Mouse (Mus musculus): ENCODE data around the gene P2ry14. TPM values are rescaled to one million over a fixed set of nuclear protein-coding genes. Genes with fewer than 3 reads are reported as not detected.
"Not testable (repeated sequence)": the region's sequence is repeated elsewhere in the genome, so short reads cannot be mapped to it uniquely, and the experiment has no call there.

Gene P2ry14
- polyA plus RNA-seq, 1 experiment from 2014 or later, result 5.0 TPM

DNA sequence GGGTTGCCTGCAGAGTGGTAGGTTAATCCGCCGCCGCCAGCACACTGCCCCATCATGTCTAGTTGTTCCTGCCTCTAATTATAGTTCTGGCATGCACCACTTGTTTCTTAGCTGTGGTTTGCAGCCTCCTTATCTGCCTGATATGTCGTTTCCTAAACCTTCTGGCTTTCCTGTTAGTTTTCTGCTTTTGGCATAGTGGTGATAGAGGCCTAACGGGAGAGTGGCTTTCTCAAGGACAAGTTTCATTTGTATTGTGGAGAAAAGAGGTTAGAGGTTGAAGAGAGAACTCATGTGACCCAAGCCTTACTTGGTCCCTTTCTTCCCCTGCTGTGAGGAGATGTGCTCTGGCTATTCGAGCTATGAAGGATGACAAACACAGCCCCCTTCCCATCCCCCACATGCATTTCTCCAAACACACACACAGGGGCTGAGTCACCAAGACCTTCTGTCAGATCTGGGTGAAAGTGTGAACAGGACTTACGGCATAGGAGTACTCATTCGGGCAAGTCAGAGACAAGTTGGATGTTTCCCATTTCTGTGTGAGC is 39.4 kb downstream of the P2ry14 start:
- Histone ChIP-seq H3K4me2 (replicated peaks; ENCODE audit: low read depth, low read length) (no peak overlapping the region), H3K27ac (ENCODE audit: low read length) (no peak overlapping the region), H3K4me3 (ENCODE audit: low read length) (no peak overlapping the region), H3K27me3 (ENCODE audit: insufficient read depth, low read length) (no peaks in the 10 kb centered on the region), H3K4me1 (ENCODE audit: insufficient read depth, low read length) (no peaks in the 10 kb centered on the region), H3K9ac (replicated peaks; ENCODE audit: low read length) (no peak overlapping the region), H3K9me3 (ENCODE audit: low read length) (no peaks in the 10 kb centered on the region), H3K36me3 (ENCODE audit: insufficient read depth, low read length) (no peaks in the 10 kb centered on the region)
- 76% methylated on average over 8 of the region's 8 CpGs for WGBS
- ATAC-seq (ENCODE audit: low FRiP score, low TSS enrichment), result no peak

DNA sequence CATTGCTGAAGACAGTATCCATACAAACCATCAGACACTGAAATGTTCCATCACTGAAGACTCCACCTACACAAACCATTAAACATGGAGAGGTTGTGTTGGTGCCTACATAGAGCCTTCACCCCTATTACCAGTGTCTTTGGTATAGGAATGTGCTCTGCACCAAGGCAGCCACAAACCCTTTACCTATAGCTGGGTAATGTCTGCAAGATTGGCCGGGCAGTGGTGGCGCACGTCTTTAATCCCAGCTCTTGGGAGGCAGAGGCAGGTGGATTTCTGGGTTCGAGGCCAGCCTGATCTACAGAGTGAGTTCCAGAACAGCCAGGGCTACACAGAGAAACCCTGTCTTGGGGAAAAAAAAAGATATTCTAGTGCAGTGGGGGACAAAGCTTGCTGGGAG is 40.1 kb downstream of the P2ry14 start:
- not testable (repeated sequence) for H3K27ac ChIP-seq (ENCODE audit: low read length)

DNA sequence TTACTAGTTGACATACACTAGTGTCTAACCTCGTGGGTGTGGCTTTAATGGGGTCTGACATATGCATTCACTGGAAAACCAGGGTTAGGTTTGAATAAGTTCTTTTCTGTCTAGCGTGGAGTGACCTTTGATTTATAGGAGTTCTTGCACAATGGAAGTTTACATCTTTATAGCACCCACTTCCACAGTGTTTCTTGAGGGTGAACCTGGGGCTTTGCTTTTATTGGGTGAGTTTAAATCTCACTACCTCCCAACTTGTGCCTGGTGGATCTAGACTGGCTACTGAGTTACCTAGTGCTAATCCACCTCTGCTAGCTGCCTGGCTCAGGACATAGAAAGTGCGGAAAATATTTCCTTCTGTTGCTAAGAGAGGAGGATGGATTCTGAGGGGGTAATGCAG is 41.5 kb downstream of the P2ry14 start:
- H3K36me3 ChIP-seq (ENCODE audit: insufficient read depth, low read length), result no peaks in the 10 kb centered on the region
- no peak overlapping the region for H3K27ac ChIP-seq (ENCODE audit: low read length)
- H3K4me1 ChIP-seq (ENCODE audit: insufficient read depth, low read length), result no peaks in the 10 kb centered on the region
- H3K4me2 ChIP-seq (replicated peaks; ENCODE audit: low read depth, low read length), result no peak overlapping the region
- WGBS, result 72% methylated on average over 3 of the region's 3 CpGs
- no peak overlapping the region for H3K9ac ChIP-seq (replicated peaks; ENCODE audit: low read length)
- H3K9me3 ChIP-seq (ENCODE audit: low read length), result no peaks in the 10 kb centered on the region
- no peaks in the 10 kb centered on the region for H3K27me3 ChIP-seq (ENCODE audit: insufficient read depth, low read length)
- no peak overlapping the region for H3K4me3 ChIP-seq (ENCODE audit: low read length)
- no peak for ATAC-seq (ENCODE audit: low FRiP score, low TSS enrichment)

More for the DNA sequence above, 40.1 kb downstream of the P2ry14 start:
- H3K4me3 ChIP-seq (ENCODE audit: low read length); H3K4me1 ChIP-seq (ENCODE audit: insufficient read depth, low read length); H3K27me3 ChIP-seq (ENCODE audit: insufficient read depth, low read length); H3K4me2 ChIP-seq (replicated peaks; ENCODE audit: low read depth, low read length); H3K9ac ChIP-seq (replicated peaks; ENCODE audit: low read length); ATAC-seq (ENCODE audit: low FRiP score, low TSS enrichment); H3K36me3 ChIP-seq (ENCODE audit: insufficient read depth, low read length); H3K9me3 ChIP-seq (ENCODE audit: low read length): not testable (repeated sequence)
- 91% methylated on average over 4 of the region's 4 CpGs for WGBS

DNA sequence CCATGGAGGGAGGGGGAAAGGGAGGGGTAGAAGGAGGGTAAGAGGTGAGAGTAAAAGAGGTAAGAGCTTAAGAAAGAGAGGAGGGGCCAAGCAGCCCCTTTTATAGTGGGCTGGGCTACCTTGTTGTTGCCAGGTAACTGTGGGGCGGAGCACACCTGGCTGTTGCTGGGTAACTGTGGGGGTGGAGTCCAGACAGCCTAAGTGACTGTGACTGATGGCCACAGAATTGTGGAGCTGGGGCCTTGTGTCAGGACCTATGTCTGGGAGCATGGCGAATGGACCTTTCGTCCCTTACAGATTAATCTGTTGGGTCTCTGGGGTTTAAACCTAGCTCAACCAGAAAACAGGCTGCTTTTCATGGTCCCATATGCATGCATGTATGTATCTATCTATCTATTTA is 43.6 kb downstream of the P2ry14 start:
- 90% methylated on average over 3 of the region's 3 CpGs for WGBS
- not testable (repeated sequence) for H3K9me3 ChIP-seq (ENCODE audit: low read length); ATAC-seq (ENCODE audit: low FRiP score, low TSS enrichment); H3K27ac ChIP-seq (ENCODE audit: low read length); H3K27me3 ChIP-seq (ENCODE audit: insufficient read depth, low read length); H3K36me3 ChIP-seq (ENCODE audit: insufficient read depth, low read length); H3K4me2 ChIP-seq (replicated peaks; ENCODE audit: low read depth, low read length); H3K4me3 ChIP-seq (ENCODE audit: low read length); H3K4me1 ChIP-seq (ENCODE audit: insufficient read depth, low read length); H3K9ac ChIP-seq (replicated peaks; ENCODE audit: low read length)

GRCm38 (mm10) chr3:59107439-59107838 is 46.0 kb downstream of the P2ry14 start:
- no peak for ATAC-seq (ENCODE audit: low FRiP score, low TSS enrichment)
- Histone ChIP-seq H3K9ac (replicated peaks; ENCODE audit: low read length) (no peak overlapping the region), H3K4me2 (replicated peaks; ENCODE audit: low read depth, low read length) (no peak overlapping the region), H3K27me3 (ENCODE audit: insufficient read depth, low read length) (no peaks in the 10 kb centered on the region), H3K36me3 (ENCODE audit: insufficient read depth, low read length) (no peaks in the 10 kb centered on the region), H3K4me1 (ENCODE audit: insufficient read depth, low read length) (no peaks in the 10 kb centered on the region), H3K27ac (ENCODE audit: low read length) (no peak overlapping the region), H3K4me3 (ENCODE audit: low read length) (no peak overlapping the region), H3K9me3 (ENCODE audit: low read length) (no peaks in the 10 kb centered on the region)
- 93% methylated on average over 4 of the region's 4 CpGs for WGBS

DNA sequence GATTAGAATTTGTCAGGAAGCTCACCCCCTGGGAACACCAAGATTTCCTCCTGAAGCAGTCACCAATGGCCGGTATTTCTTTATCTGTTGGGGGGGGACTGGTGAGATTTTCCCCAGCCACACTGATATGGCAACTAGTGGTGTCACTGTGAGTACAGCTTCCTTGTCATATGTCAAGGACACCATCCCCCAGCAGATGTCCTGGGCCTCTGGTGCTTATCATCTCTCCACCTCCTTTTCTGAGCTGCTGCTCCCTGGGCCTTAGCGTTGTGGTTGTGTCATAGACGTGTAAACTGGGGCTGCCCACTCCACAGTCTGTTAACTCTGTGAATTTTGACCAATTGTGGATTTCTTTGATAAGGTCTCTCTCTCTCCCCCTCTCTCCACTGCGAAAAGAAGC is 49.0 kb downstream of the P2ry14 start:
- H3K4me2 ChIP-seq (replicated peaks; ENCODE audit: low read depth, low read length), result no peak overlapping the region
- H3K9me3 ChIP-seq (ENCODE audit: low read length), result no peaks in the 10 kb centered on the region
- no peaks in the 10 kb centered on the region for H3K27me3 ChIP-seq (ENCODE audit: insufficient read depth, low read length)
- no peak for ATAC-seq (ENCODE audit: low FRiP score, low TSS enrichment)
- 77% methylated on average over 4 of the region's 4 CpGs for WGBS
- H3K36me3 ChIP-seq (ENCODE audit: insufficient read depth, low read length), result no peaks in the 10 kb centered on the region
- no peaks in the 10 kb centered on the region for H3K4me1 ChIP-seq (ENCODE audit: insufficient read depth, low read length)
- H3K4me3 ChIP-seq (ENCODE audit: low read length), result no peak overlapping the region
- H3K9ac ChIP-seq (replicated peaks; ENCODE audit: low read length), result no peak overlapping the region
- H3K27ac ChIP-seq (ENCODE audit: low read length), result no peak overlapping the region

DNA sequence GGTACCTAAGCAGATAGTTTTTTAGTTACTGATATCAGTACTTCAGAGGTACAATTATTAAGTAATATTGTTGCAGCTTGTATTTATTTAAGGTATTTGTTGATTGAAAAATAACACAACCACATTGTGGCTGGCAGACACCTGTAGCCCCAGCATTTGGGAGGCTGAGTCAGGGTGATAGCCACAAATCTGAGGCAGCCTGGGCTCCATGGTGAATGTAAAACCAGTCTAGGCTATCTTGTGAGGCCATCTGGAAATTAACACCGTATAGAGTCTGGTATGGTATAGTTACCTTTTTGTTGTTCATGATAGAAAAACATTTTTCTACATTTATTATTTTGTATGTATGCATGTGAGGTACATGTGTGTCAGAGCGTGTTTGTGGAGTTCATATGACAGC is 51.3 kb downstream of the P2ry14 start:
- H3K9ac ChIP-seq (replicated peaks; ENCODE audit: low read length), result no peak overlapping the region

GRCm38 (mm10) chr3:59101218-59101986 is 52.0 kb downstream of the P2ry14 start, which contains the start of gene Gpr171:
Gene Gpr171, minus strand, starts transcription at chr3:59101821.
- no peak within 1 kb of the TSS for H3K4me2 ChIP-seq (replicated peaks; ENCODE audit: low read depth, low read length)
- no peaks in the 10 kb centered on the region for H3K36me3 ChIP-seq (ENCODE audit: insufficient read depth, low read length)
- no peak for ATAC-seq (ENCODE audit: low FRiP score, low TSS enrichment)
- H3K4me1 ChIP-seq (ENCODE audit: insufficient read depth, low read length), result no peaks in the 10 kb centered on the region
- H3K4me3 ChIP-seq (ENCODE audit: low read length), result no peak within 1 kb of the TSS
- 62% methylated on average over 6 of the region's 6 CpGs for WGBS
- no peak within 1 kb of the TSS for H3K9ac ChIP-seq (replicated peaks; ENCODE audit: low read length)
- H3K27ac ChIP-seq (ENCODE audit: low read length), result no peak within 1 kb of the TSS
- no peaks in the 10 kb centered on the region for H3K27me3 ChIP-seq (ENCODE audit: insufficient read depth, low read length)
- no peaks in the 10 kb centered on the region for H3K9me3 ChIP-seq (ENCODE audit: low read length)

More for the DNA sequence above, 51.3 kb downstream of the P2ry14 start:
- Histone ChIP-seq H3K4me3 (ENCODE audit: low read length) (no peak overlapping the region), H3K27ac (ENCODE audit: low read length) (no peak overlapping the region), H3K4me2 (replicated peaks; ENCODE audit: low read depth, low read length) (no peak overlapping the region), H3K36me3 (ENCODE audit: insufficient read depth, low read length) (no peaks in the 10 kb centered on the region), H3K9me3 (ENCODE audit: low read length) (no peaks in the 10 kb centered on the region), H3K27me3 (ENCODE audit: insufficient read depth, low read length) (no peaks in the 10 kb centered on the region), H3K4me1 (ENCODE audit: insufficient read depth, low read length) (no peaks in the 10 kb centered on the region)
- no peak for ATAC-seq (ENCODE audit: low FRiP score, low TSS enrichment)
- WGBS, result 86% methylated on average over 2 of the region's 2 CpGs

DNA sequence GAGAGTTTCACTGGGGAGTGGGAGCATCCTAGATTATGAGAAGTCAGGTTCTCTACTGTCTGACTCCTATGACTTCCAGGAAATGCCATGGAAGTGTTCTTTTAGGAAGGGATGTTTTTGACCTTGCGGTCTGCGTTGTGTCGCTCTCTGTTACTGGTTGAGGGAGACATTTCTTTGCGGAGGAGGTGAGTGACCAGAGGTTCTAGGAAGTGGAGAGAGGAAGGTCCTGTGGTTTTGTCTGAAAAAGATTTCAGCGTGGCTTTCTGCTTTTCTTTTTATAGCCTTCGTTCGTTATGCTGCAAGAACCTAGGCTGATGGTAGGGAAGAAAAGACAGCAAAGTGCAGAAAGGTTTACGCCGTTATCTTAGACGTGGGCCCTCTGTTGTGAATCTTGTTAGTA is 54.9 kb downstream of the P2ry14 start:
- H3K9ac ChIP-seq (replicated peaks; ENCODE audit: low read length), result no peak overlapping the region
- no peak for ATAC-seq (ENCODE audit: low FRiP score, low TSS enrichment)
- no peak overlapping the region for H3K4me2 ChIP-seq (replicated peaks; ENCODE audit: low read depth, low read length)
- H3K4me3 ChIP-seq (ENCODE audit: low read length), result no peak overlapping the region
- no peaks in the 10 kb centered on the region for H3K4me1 ChIP-seq (ENCODE audit: insufficient read depth, low read length)
- H3K27ac ChIP-seq (ENCODE audit: low read length), result no peak overlapping the region
- H3K27me3 ChIP-seq (ENCODE audit: insufficient read depth, low read length), result no peaks in the 10 kb centered on the region
- H3K36me3 ChIP-seq (ENCODE audit: insufficient read depth, low read length), result no peaks in the 10 kb centered on the region
- H3K9me3 ChIP-seq (ENCODE audit: low read length), result no peaks in the 10 kb centered on the region
- WGBS, result 79% methylated on average over 10 of the region's 10 CpGs

DNA sequence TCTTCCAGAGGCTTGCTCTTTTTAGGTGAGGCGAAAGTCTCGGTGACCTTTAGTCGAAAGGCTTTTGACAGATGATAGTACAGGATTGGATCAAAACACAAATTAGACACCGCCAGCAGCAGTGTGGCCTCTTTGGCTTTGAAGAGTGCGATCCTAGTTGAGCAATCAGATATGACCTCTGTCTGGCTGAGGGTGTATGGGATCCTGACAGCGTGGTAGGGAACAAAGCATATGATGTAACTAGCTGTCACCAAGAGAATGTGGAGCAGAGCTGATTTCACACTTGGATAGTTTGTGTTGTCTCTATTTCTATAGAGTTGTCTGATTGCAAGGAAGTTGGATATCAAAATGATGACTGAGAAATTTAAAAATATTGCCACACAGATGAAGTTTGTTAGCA is 56.0 kb downstream of the P2ry14 start:
- 78% methylated on average over 6 of the region's 6 CpGs for WGBS
- no peak for ATAC-seq (ENCODE audit: low FRiP score, low TSS enrichment)

More for the DNA sequence above, 56.0 kb downstream of the P2ry14 start:
- H3K27ac ChIP-seq (ENCODE audit: low read length), result no peak overlapping the region
- no peaks in the 10 kb centered on the region for H3K9me3 ChIP-seq (ENCODE audit: low read length)
- no peak overlapping the region for H3K4me2 ChIP-seq (replicated peaks; ENCODE audit: low read depth, low read length)
- no peak overlapping the region for H3K9ac ChIP-seq (replicated peaks; ENCODE audit: low read length)
- no peak overlapping the region for H3K4me3 ChIP-seq (ENCODE audit: low read length)
- no peaks in the 10 kb centered on the region for H3K4me1 ChIP-seq (ENCODE audit: insufficient read depth, low read length)
- H3K27me3 ChIP-seq (ENCODE audit: insufficient read depth, low read length), result no peaks in the 10 kb centered on the region
- no peaks in the 10 kb centered on the region for H3K36me3 ChIP-seq (ENCODE audit: insufficient read depth, low read length)
